Comparison of ENCODE assay signal across 19 mouse cellular contexts in the genomic region with DNA sequence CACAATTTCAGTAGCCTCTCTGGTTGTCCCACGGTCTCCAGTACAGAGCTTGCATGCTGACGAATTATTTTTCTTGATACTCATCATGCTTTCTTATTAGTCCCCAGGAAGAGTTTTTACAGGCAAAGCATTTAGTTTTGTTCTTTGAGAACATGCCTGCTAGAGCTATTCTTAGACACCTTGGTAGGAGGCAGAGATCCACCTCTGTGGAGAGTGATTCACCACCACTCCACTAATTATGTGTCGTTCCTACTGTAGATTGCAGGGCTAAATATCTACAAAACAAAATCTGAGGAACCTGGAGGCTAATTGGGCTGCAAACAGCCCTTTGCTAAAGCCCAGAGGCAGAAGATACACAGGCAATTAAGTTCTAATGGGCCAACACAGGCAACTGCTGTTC. TPM values are rescaled to one million over a fixed set of nuclear protein-coding genes. Genes with fewer than 3 reads are reported as not detected.
"Had no signal": no experiment of that assay in that cellular context is flagged by ENCODE, and none has a peak within 500 bp of the region (broad histone marks: within the 10 kb centered on the region; RNA-seq: fewer than 3 reads in every experiment).

No protein-coding gene starts in this region.

- H3K36me3 ChIP-seq: limb, embryonic 10.5 days; liver, embryonic 15.5 days; neural tube, embryonic 13.5 days had no signal

- DNase-seq: kidney, adult 11 months; kidney, adult 9 months; kidney, postnatal 10 days; kidney, postnatal 4 days; lung, adult 2 months; lung, postnatal 36 days; midbrain, embryonic 14.5 days; right cerebral cortex, postnatal 25 days; thymus, adult 2 months; thymus, postnatal 25 days had no signal

- H3K4me1 ChIP-seq: limb, embryonic 10.5 days; liver, embryonic 15.5 days; neural tube, embryonic 13.5 days had no signal

- H3K9me3 ChIP-seq: limb, embryonic 10.5 days; liver, embryonic 15.5 days; neural tube, embryonic 13.5 days had no signal

- H3K9ac ChIP-seq: liver, embryonic 15.5 days; neural tube, embryonic 13.5 days had no signal

- H3K27me3 ChIP-seq: liver, embryonic 15.5 days; neural tube, embryonic 13.5 days had no signal

- H3K4me2 ChIP-seq: liver, embryonic 11.5 days; liver, embryonic 15.5 days; neural tube, embryonic 13.5 days had no signal

- H3K4me3 ChIP-seq: layer of hippocampus, adult 2 months; limb, embryonic 10.5 days; liver, embryonic 15.5 days; neural tube, embryonic 13.5 days had no signal

- H3K27ac ChIP-seq: layer of hippocampus, adult 2 months; limb, embryonic 10.5 days; liver, embryonic 15.5 days; neural tube, embryonic 13.5 days; stomach, postnatal 0 days had no signal

- ATAC-seq: lung, postnatal 0 days had no signal

RNA-seq across cellular contexts. Expression of gene Pabpc6, which starts 15.4 kb away (rescaled TPM):
- polyA plus RNA-seq: limb, embryonic 10.5 days; limb, embryonic 14.5 days; liver, embryonic 11.5 days; liver, embryonic 15.5 days; lung, adult 2 months; lung, postnatal 0 days; midbrain, embryonic 14.5 days; neural tube, embryonic 13.5 days; stomach, postnatal 0 days; urinary bladder, adult 2 months had no signal
